Mouse (Mus musculus): ENCODE measurements around the gene Pogk. TPM values are rescaled to one million over a fixed set of nuclear protein-coding genes. Genes with fewer than 3 reads are reported as not detected.
A peak's percentile ranks its signal among the peaks of the same experiment; 100 is the strongest.

Gene Pogk
- 10 to 100 TPM; 10.6 to 11.6 TPM for total RNA-seq (2021)

- intact Hi-C loops (cut with DNase I), result loop anchor here (2.0 kb wide), 1 partner anchor 29 kb away; no protein-coding TSS in a partner anchor
- peak; percentile 75 to 82 for DNase-seq
Observed at GRCm38 (mm10) chr1:166409701-166410220, at the start of gene Pogk. Gene Pogk, minus strand, starts transcription at chr1:166409863.

- DNase-seq, result no peak
- intact Hi-C loops (cut with DNase I), result no loop called here
Observed at GRCm38 (mm10) chr1:166441992-166442391, 32.3 kb upstream of the Pogk start.

GRCm38 (mm10) chr1:166439426-166439825 lies 29.8 kb upstream of the Pogk start:
- intact Hi-C loops (cut with DNase I), result no loop called here
- DNase-seq, result no peak

GRCm38 (mm10) chr1:166429809-166430431 lies 20.3 kb upstream of the Pogk start:
- intact Hi-C loops (cut with DNase I), result loop anchor here (5.0 kb wide), 1 partner anchor 307 kb away; no protein-coding TSS in a partner anchor
- peak in 1 of 2 experiments; percentile 12 for DNase-seq

- no peak for DNase-seq
- intact Hi-C loops (cut with DNase I), result loop anchor here (5.0 kb wide), 1 partner anchor 308 kb away; no protein-coding TSS in a partner anchor
Observed at GRCm38 (mm10) chr1:166429053-166429452, 19.4 kb upstream of the Pogk start.

- no peak for DNase-seq
- intact Hi-C loops (cut with DNase I), result no loop called here
Observed at GRCm38 (mm10) chr1:166412266-166412665, 2.6 kb upstream of the Pogk start.

- no peak for DNase-seq
- intact Hi-C loops (cut with DNase I), result no loop called here
Observed at GRCm38 (mm10) chr1:166411541-166411940, 1.9 kb upstream of the Pogk start.

GRCm38 (mm10) chr1:166409177-166409700 lies 424 bp downstream of the Pogk start:
- peak in 1 of 2 experiments; percentile 19 for DNase-seq
- intact Hi-C loops (cut with DNase I), result loop anchor here (2.0 kb wide), 1 partner anchor 28 kb away; no protein-coding TSS in a partner anchor

- DNase-seq, result no peak
- intact Hi-C loops (cut with DNase I), result no loop called here
Observed at GRCm38 (mm10) chr1:166403846-166404245, 5.8 kb downstream of the Pogk start.

- intact Hi-C loops (cut with DNase I), result no loop called here
- DNase-seq, result no peak
Observed at GRCm38 (mm10) chr1:166402003-166402402, 7.7 kb downstream of the Pogk start.

- DNase-seq, result no peak
- intact Hi-C loops (cut with DNase I), result no loop called here
Observed at GRCm38 (mm10) chr1:166401455-166401854, 8.2 kb downstream of the Pogk start.

- no peak for DNase-seq
- intact Hi-C loops (cut with DNase I), result no loop called here
Observed at GRCm38 (mm10) chr1:166396381-166396780, 13.3 kb downstream of the Pogk start.

GRCm38 (mm10) chr1:166395661-166396060 lies 14.0 kb downstream of the Pogk start:
- intact Hi-C loops (cut with DNase I), result no loop called here
- no peak for DNase-seq

- DNase-seq, result no peak
- intact Hi-C loops (cut with DNase I), result no loop called here
Observed at GRCm38 (mm10) chr1:166394770-166395169, 14.9 kb downstream of the Pogk start.

GRCm38 (mm10) chr1:166391671-166392070 lies 18.0 kb downstream of the Pogk start:
- intact Hi-C loops (cut with DNase I), result no loop called here
- DNase-seq, result no peak

- DNase-seq, result no peak
- intact Hi-C loops (cut with DNase I), result loop anchor here (5.0 kb wide), 1 partner anchor 1197 kb away; the partner anchor contains the start of gene Sft2d2
Observed at GRCm38 (mm10) chr1:166389406-166390125, 20.1 kb downstream of the Pogk start.

GRCm38 (mm10) chr1:166388511-166388910 lies 21.2 kb downstream of the Pogk start:
- DNase-seq, result no peak
- intact Hi-C loops (cut with DNase I), result loop anchor here (5.0 kb wide), 1 partner anchor 1196 kb away; the partner anchor contains the start of gene Sft2d2

GRCm38 (mm10) chr1:166385431-166385830 lies 24.2 kb downstream of the Pogk start:
- intact Hi-C loops (cut with DNase I), result loop anchor here (5.0 kb wide), 1 partner anchor 1193 kb away; the partner anchor contains the start of gene Sft2d2
- no peak for DNase-seq

- intact Hi-C loops (cut with DNase I), result loop anchor here (5.0 kb wide), 1 partner anchor 1192 kb away; the partner anchor contains the start of gene Sft2d2
- DNase-seq, result no peak
Observed at GRCm38 (mm10) chr1:166384614-166385013, 25.0 kb downstream of the Pogk start.

GRCm38 (mm10) chr1:166382626-166383025 lies 27.0 kb downstream of the Pogk start:
- intact Hi-C loops (cut with DNase I), result no loop called here
- DNase-seq, result no peak

- intact Hi-C loops (cut with DNase I), result loop anchor here (2.0 kb wide), 1 partner anchor 27 kb away; the partner anchor contains the start of gene Pogk
Observed at GRCm38 (mm10) chr1:166381821-166382220, 27.8 kb downstream of the Pogk start.

More at GRCm38 (mm10) chr1:166381821-166382220, 27.8 kb downstream of the Pogk start:
- no peak for DNase-seq

Measured in heart, postnatal 36 days (tissue).